Mouse (Mus musculus) lung, adult 18-20 months (tissue): ENCODE measurements around the gene Serpinb1a.

ENCODE experiments used
- DNase-seq, 2 experiments: peaks; one replicate each; pipeline ENCODE4 v3.0.0; 2022; ENCODE audit warnings: mixed read lengths in 2 of 2

Serpinb1a gene

DNA sequence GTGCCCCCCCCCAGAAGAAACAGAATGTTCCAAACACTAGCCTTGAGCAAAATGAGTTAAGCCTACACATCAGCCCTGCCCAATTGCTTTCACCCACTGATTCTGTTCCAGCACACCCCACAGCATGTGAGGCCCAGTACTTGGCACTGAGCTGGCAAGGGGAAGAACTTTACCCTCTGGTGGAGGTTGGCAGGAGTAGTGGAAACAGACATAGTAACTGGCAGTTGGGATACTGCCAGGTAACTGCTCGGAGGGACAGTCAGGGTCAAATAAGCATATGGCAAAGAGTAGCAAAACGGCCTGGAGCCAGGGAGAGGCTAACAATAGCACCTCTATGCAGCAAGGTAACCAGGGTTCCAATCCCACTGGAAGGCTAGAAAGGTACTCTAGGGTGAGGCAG lies 56.4 kb downstream of the Serpinb1a start:
- no peak for DNase-seq
